Mouse (Mus musculus) ES-Bruce4 (cell line): ENCODE results near the gene Dtx2.
A peak's percentile ranks its signal among the peaks of the same experiment; 100 is the strongest.

Experiments
- CTCF ChIP-seq: IDR thresholded peaks from one replicate; pipeline ENCODE4 v1.8.1; 2011; ENCODE audit warnings: low read depth, low read length
- EP300 ChIP-seq: IDR thresholded peaks from 2 replicates; pipeline ENCODE4 v1.6.1; 2011; ENCODE audit warnings: low read depth, low read length; ENCODE audit not compliant: insufficient read depth
- POLR2A ChIP-seq: IDR thresholded peaks from one replicate; pipeline ENCODE4 v1.8.1; 2011; ENCODE audit warnings: low read length; ENCODE audit not compliant: insufficient read depth

DNA sequence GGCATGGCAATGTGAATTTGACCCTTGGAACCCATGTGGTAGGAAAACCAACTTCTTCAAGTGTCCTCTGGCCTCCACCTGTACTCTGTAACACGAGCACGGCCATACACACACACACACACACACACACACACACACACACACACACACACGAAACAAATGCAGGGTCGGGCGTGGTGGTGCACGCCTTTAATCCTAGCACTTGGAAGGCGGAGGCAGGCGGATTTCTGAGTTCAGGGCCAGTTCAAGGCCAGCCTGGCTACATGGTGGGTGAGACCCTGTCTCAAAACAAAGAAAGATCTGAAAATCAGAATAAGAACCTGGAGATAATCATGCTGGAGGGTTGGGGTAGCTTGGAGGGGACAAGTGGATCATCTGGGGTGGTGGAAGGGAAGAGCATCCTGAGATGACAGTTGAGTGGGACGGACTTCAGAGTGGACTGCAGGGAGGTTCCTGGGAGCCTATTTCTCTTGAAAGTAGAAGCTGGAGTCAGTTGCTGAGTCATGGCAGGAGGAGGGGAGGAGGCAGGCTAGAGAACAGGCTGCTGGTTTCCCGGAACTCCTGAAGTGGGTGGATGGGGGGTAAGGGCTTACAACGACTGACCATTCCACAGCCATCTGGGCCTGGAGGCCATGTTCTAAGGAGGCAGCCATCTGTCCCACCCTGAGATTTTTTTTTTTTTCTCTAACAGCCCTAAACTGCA, 43.7 kb upstream of the Dtx2 start:
- TF ChIP-seq POLR2A (peak; percentile 36), CTCF (no peak), EP300 (peak; percentile 94)
